Mouse (Mus musculus): ENCODE data around the gene Hpse2. TPM values are rescaled to one million over a fixed set of nuclear protein-coding genes. Genes with fewer than 3 reads are reported as not detected.

The Hpse2 gene
- 1.4 and 2.2 TPM in 2 replicates for polyA plus RNA-seq (2016; fragmentation: Nextera tagmentation; extraction: Ambion mirVana)

DNA sequence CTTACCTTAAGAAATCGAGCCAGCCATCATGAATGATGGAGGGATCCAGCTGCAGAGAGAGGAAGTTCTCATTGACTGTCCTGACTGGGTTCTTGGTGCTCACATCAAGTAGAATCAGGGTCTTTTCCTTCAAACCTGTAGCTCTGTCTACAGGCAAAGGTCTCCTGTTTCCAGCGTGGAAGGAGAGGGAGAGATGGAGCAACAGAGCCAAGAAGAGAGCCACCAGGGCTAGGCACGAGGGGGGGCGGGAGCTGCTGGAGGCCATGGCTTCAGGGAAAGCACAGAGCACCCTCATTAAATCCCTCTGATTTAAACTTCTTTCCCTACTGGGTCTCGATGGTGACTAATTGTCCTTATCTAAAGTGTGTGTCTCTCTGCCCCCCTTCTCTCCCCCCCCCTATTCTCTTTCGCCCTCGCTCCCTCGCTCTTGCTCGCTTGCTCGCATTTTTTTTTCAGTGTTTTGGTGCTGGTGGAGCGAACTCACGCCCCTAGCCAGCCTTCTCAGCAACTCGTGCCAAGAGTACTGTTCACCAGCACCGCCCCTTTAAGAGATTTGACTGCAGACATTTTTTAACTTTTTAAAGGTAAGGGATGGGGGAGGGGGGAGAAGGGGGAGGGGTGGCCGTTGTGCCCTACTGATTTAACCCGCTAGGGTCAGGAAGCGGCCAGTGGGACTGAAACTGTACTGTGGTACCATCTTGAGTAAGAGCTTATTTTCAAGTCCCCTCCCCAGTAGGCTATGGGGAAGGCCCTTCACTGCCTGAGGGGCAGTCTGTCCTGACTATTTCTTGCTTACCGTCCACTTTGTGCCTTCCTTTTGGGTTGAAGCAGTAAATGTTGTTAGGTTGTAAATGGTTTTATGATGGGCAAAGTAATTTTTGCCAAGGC lies at the start of gene Hpse2:
Hpse2 (minus strand) TSS at position 339 of the 888 bp plus-strand sequence.
- no peaks in the 10 kb centered on the region for H3K9me3 ChIP-seq
- H3K9ac ChIP-seq = no peak within 1 kb of the TSS
- WGBS = 2% methylated on average over 18 of the region's 18 CpGs
- no peak for ATAC-seq (ENCODE audit: low FRiP score, low read depth)
- H3K27me3 ChIP-seq (replicated peaks) = peaks cover 58% of the 10 kb centered on the region
- no peak within 1 kb of the TSS for H3K27ac ChIP-seq
- H3K4me1 ChIP-seq = peaks cover 24% of the 10 kb centered on the region
- no peaks in the 10 kb centered on the region for H3K36me3 ChIP-seq
- peak within 1 kb of the TSS; percentile 60 for H3K4me2 ChIP-seq (replicated peaks)
- peak within 1 kb of the TSS; percentile 11; the same call in 1 of the 2 replicates for H3K4me3 ChIP-seq

DNA sequence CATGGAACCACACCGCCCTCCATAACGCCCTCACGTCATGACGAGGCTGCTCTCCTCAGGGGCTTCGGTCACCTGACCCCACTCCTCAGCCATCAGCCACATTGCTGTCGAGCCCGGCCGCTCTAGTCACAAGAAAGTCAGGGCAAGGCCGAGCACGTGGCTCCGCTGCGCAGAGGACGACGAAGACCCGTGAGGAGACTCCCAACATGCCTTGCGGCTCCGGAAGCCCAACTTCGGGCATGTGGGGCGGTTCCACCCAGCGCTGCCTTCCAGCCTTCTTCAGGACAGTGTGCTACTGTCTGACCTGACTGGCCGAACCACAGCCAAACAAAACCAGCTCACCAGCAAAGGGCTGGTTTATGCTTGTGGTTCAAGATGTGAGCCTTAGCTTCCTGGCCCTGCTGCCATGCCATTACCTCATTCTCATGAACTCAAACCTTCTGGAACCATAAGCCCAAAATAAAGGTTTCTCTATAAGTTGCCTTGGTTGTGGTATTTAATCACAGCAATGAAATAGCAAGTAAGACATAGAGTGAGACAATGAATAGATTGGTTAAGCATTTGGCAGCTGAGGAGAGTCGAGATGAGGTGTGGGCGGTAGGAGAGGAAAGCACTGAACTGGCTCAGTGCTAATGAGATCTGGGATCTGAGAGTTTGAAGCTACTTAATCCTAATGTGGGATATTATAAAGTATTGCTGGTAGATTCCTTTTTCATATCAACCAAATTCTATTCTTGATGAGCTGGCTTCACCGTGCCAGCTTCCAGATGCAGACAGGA lies 39.5 kb upstream of the Hpse2 start:
- no peak for ATAC-seq (ENCODE audit: low FRiP score, low read depth)
- no peaks in the 10 kb centered on the region for H3K27me3 ChIP-seq (replicated peaks)
- H3K9me3 ChIP-seq = 0 out of 2 replicates have a peak, but pooled peaks cover 2% of the 10 kb centered on the region
- H3K4me2 ChIP-seq (replicated peaks) = no peak overlapping the region
- no peak overlapping the region for H3K27ac ChIP-seq
- 90% methylated on average over 24 of the region's 24 CpGs for WGBS
- H3K36me3 ChIP-seq = no peaks in the 10 kb centered on the region
- no peak overlapping the region for H3K9ac ChIP-seq
- no peaks in the 10 kb centered on the region for H3K4me1 ChIP-seq
- no peak overlapping the region for H3K4me3 ChIP-seq

DNA sequence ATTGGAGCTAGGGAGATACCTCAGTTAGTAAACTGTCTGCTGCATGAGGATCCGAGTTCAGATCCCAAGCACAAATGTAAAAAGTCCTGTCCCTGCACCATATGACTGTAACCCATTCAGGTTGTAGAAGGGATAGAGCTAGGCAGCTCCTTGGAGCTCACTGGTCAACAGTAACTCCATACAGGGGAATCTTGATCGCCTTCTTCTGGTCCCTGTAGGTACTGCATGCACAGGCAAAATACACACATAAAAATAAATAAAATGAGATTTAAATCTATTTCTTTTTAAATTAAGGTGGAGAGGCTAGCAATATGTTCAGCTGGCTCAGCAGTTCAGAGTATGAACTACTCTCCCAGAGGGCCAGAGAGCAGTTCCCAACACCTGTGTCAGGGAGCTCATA lies 35.9 kb upstream of the Hpse2 start:
- no peak for ATAC-seq (ENCODE audit: low FRiP score, low read depth)
- Histone ChIP-seq H3K9ac (no peak overlapping the region), H3K4me2 (replicated peaks) (no peak overlapping the region), H3K4me3 (no peak overlapping the region), H3K9me3 (0 out of 2 replicates have a peak, but pooled peaks cover 2% of the 10 kb centered on the region), H3K27me3 (replicated peaks) (no peaks in the 10 kb centered on the region), H3K27ac (no peak overlapping the region), H3K36me3 (no peaks in the 10 kb centered on the region), H3K4me1 (no peaks in the 10 kb centered on the region)
- whole genome bisulfite sequencing = 70% methylated on average over 2 of the region's 2 CpGs

DNA sequence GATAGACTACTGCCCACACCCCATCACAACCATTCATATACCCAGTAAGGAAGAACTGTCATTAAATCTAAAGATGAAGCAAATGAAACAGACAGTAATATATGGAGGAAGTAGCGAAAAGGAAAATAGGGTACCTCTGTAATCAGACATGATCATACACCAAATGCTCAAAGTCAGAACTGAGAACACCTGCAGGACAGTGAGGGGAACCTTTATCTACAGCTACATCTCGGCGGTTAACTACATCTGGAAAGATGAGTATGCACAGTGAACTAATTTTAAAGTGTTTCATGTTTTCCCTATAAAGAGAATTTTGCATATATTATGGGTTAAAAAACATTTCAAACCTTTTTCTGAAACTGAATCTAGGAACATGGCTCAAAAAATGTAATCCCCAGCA lies 32.4 kb upstream of the Hpse2 start:
- WGBS = 85% methylated on average over 3 of the region's 3 CpGs
- Histone ChIP-seq H3K27me3 (replicated peaks) (no peaks in the 10 kb centered on the region), H3K4me3 (no peak overlapping the region), H3K36me3 (no peaks in the 10 kb centered on the region), H3K4me2 (replicated peaks) (no peak overlapping the region), H3K9ac (no peak overlapping the region), H3K4me1 (no peaks in the 10 kb centered on the region), H3K9me3 (no peaks in the 10 kb centered on the region), H3K27ac (no peak overlapping the region)
- no peak for ATAC-seq (ENCODE audit: low FRiP score, low read depth)

DNA sequence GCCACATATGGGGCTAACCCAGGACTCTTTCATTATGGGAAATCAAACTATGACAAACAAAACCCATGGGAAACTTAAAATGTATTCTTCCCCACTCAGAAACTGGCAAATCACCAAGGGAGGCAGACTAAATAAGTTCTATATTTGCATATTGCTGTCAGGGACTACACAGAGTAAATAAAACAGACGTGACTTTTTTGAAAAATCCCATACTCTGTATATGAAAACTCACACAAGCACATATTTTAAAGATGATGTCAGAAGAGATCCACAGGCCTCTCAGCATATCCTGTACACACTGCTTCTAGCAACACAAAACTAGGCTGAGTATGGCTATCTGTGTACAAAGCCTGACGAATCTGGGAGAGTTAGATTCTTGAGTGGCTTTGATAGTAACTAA lies 27.4 kb upstream of the Hpse2 start:
- ATAC-seq (ENCODE audit: low FRiP score, low read depth) = no peak
- WGBS = 84% methylated on average over 2 of the region's 2 CpGs
- Histone ChIP-seq H3K27me3 (replicated peaks) (no peaks in the 10 kb centered on the region), H3K4me2 (replicated peaks) (no peak overlapping the region), H3K27ac (no peak overlapping the region), H3K4me3 (no peak overlapping the region), H3K4me1 (no peaks in the 10 kb centered on the region), H3K36me3 (no peaks in the 10 kb centered on the region), H3K9me3 (no peaks in the 10 kb centered on the region), H3K9ac (no peak overlapping the region)

DNA sequence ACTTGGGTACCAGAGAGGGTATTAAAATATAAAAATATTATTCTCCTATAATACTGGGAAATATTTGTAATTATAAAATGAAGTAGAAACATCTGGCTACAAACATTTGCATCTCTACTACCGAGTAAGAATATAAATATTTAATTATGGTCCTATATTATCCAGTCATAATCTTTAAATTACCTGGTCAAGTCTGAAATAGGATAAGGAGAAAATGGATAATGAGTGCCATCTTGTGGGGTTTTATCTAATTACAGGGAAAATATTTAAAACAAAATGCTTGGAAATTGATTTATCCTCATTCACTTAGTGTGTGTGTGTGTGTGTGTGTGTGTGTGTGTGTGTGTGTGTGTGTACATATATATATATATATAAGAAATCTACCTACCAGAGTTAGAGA lies 19.0 kb upstream of the Hpse2 start:
- Histone ChIP-seq H3K9ac (no peak overlapping the region), H3K4me2 (replicated peaks) (no peak overlapping the region), H3K4me1 (no peaks in the 10 kb centered on the region), H3K36me3 (no peaks in the 10 kb centered on the region), H3K9me3 (no peaks in the 10 kb centered on the region), H3K4me3 (no peak overlapping the region), H3K27me3 (replicated peaks) (no peaks in the 10 kb centered on the region), H3K27ac (no peak overlapping the region)
- 36% methylated on average over 1 of the region's 1 CpGs for WGBS
- no peak for ATAC-seq (ENCODE audit: low FRiP score, low read depth)

DNA sequence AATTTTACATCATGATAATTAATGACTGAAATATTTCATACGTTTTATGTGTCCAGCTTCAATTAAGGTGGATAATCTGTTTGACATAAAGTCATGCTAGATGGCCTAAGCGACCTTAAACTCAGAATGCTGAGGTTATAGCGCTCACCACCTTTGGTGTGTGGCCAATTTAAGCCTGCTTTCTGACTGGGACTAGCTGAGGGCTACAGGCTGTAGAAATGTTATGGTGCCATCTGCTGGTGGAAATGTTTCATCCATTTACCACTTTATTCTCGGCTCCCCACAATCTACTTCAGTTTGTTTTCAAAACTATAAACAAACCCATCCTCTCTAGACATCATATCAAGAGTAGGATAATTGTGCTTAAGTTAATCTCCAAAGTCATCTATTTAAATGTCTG lies 8.2 kb upstream of the Hpse2 start:
- no peaks in the 10 kb centered on the region for H3K9me3 ChIP-seq
- H3K27ac ChIP-seq = no peak overlapping the region
- ATAC-seq (ENCODE audit: low FRiP score, low read depth) = no peak
- WGBS = 6% methylated on average over 4 of the region's 4 CpGs
- no peaks in the 10 kb centered on the region for H3K4me1 ChIP-seq
- 0 out of 2 replicates have a peak, but pooled peaks cover 2% of the 10 kb centered on the region for H3K27me3 ChIP-seq (replicated peaks)
- no peak overlapping the region for H3K9ac ChIP-seq
- no peak overlapping the region for H3K4me3 ChIP-seq
- H3K36me3 ChIP-seq = no peaks in the 10 kb centered on the region
- no peak overlapping the region for H3K4me2 ChIP-seq (replicated peaks)

DNA sequence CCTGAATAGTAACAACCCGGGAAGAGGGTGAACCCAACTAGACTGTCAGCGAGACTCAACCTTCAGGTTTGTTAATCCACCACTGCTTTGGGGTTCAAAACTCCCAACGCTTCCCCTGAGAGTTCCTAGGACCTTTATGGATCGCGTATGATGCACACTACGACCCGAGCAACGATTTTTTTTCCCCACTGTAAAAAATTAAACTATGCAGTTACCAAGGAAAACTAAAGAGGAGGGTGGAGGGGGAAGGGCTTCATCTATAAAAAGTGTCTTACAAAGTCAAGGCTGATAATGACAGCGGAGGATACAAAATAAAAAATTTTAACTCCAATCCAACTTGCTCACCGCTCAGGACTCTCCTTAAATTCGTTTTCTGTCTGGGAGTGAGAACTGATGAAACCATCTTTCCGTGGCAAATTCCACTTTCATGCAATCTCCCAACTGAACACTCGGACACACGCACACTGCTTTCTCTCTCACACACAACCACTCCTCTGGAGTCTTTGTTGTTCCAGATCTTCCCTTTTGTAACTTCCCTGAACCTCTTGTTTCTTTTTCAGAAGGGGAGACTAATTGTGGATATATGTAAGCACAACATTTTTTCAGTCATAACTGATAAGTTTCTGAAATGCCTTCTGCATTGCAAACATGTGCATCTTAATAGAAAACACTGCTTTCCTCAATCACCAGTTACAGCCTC lies 934 bp downstream of the Hpse2 start:
- WGBS = 2% methylated on average over 14 of the region's 14 CpGs
- peaks cover 24% of the 10 kb centered on the region for H3K4me1 ChIP-seq
- no peak overlapping the region for H3K27ac ChIP-seq
- no peak for ATAC-seq (ENCODE audit: low FRiP score, low read depth)
- no peak overlapping the region for H3K9ac ChIP-seq
- H3K4me2 ChIP-seq (replicated peaks) = peak overlapping the region; percentile 60
- no peaks in the 10 kb centered on the region for H3K36me3 ChIP-seq
- H3K9me3 ChIP-seq = no peaks in the 10 kb centered on the region
- peak overlapping the region; percentile 19; the same call in 1 of the 2 replicates for H3K4me3 ChIP-seq
- peaks cover 60% of the 10 kb centered on the region for H3K27me3 ChIP-seq (replicated peaks)

DNA sequence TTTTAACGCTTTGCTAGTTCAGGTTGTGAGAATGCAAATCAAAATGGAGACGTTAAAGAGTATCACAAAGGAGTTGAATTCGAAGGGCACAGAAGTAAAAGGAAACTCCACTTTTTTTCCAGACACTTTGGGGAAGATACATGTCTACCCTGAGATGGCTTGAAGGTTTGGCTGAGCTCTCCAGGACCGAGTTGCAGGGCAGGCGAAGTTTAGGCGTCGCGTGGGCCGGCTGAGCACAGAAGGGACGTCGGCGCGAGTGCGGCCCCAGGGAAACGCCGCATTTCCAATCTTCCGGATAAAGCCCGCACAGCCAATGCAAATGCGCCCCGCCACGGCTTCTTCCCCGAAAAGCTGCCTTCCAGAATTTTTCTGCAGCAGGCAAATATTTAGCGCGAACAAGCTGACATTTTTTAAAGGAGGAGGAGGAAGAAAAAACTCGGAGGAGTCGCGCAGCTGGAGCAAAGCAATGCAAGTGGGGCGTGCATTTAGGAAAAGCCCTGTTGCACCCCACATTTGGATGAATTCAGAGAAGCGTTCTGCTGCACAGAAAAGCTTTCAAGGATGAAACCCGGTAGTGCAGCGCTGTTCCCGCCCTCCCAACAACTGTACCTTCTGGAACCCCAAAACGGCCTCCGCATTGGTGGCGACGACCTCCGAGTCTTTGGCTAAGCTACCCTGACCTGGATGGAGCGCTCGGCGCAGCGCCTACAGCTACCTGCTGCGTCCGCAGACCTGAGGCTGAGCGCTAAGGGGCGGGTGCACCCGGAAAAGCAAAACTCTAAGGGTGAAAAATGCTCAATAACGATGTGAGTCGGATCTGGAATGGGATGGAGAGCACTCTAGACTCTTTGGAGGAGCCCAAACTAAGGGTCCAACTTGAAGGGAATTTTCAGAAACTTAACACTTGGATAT lies 1.9 kb downstream of the Hpse2 start:
- no peak for ATAC-seq (ENCODE audit: low FRiP score, low read depth)
- H3K36me3 ChIP-seq = no peaks in the 10 kb centered on the region
- WGBS = under 1% methylated on average over 48 of the region's 48 CpGs
- peak overlapping the region; percentile 60 for H3K4me2 ChIP-seq (replicated peaks)
- no peak overlapping the region for H3K27ac ChIP-seq
- H3K27me3 ChIP-seq (replicated peaks) = peaks cover 60% of the 10 kb centered on the region
- H3K4me3 ChIP-seq = peak overlapping the region; percentile 19; the same call in 1 of the 2 replicates
- peaks cover 24% of the 10 kb centered on the region for H3K4me1 ChIP-seq
- H3K9ac ChIP-seq = 0 out of 2 replicates have a peak overlapping the region, but pooled peaks have one; percentile 26
- no peaks in the 10 kb centered on the region for H3K9me3 ChIP-seq

DNA sequence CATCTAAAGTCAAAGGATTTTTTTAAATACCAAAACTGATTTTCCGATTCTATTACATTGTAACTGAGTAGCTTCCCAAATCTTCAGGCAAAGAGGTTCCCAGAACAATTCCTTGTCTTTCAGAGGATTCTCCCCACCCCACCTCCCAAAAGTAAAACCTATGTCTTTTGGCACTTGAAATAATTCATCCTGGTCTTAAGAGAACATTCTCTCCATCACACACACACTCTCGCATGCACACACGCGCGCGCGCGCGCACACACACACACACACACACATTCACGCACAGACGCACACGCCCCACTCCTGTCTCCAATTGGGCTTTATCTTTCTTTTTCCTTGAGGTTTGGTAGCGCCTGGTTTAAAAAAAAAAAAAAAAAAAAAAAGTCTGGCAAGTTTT lies 2.7 kb downstream of the Hpse2 start:
- no peaks in the 10 kb centered on the region for H3K36me3 ChIP-seq
- H3K4me3 ChIP-seq = no peak overlapping the region
- peaks cover 24% of the 10 kb centered on the region for H3K4me1 ChIP-seq
- WGBS = 4% methylated on average over 13 of the region's 13 CpGs
- no peak overlapping the region for H3K27ac ChIP-seq
- H3K27me3 ChIP-seq (replicated peaks) = peaks cover 60% of the 10 kb centered on the region
- peak overlapping the region; percentile 60 for H3K4me2 ChIP-seq (replicated peaks)
- no peak for ATAC-seq (ENCODE audit: low FRiP score, low read depth)
- no peaks in the 10 kb centered on the region for H3K9me3 ChIP-seq
- H3K9ac ChIP-seq = no peak overlapping the region

DNA sequence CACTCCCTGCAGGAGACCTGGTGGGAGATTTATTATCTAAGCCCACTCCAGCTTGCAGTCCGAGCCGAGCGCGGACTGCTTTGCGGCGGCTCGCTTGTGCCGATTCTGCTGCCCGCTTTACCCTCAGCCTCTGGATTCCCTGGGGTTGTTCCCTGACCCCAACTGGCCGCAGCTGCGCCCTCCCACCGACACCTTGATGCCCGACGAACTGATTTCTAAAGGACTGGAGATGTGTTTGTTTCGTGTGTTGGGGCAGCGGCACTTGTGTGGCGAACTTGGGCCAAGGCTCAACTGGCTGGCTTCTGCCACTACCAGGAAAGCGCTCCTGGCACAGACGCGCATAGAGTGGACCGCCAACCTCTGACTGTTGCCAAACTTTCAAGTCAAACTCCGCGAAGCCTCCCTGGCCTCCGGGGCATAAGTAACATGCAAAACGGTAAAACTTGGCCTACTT lies 3.1 kb downstream of the Hpse2 start:
- H3K27ac ChIP-seq = no peak overlapping the region
- H3K4me2 ChIP-seq (replicated peaks) = peak overlapping the region; percentile 60
- no peaks in the 10 kb centered on the region for H3K9me3 ChIP-seq
- peaks cover 24% of the 10 kb centered on the region for H3K4me1 ChIP-seq
- ATAC-seq (ENCODE audit: low FRiP score, low read depth) = no peak
- H3K9ac ChIP-seq = no peak overlapping the region
- peaks cover 60% of the 10 kb centered on the region for H3K27me3 ChIP-seq (replicated peaks)
- H3K4me3 ChIP-seq = peak overlapping the region; percentile 26
- under 1% methylated on average over 25 of the region's 25 CpGs for WGBS
- no peaks in the 10 kb centered on the region for H3K36me3 ChIP-seq
